Mouse (Mus musculus): ENCODE measurements around the gene Ica1.

Ica1 gene

DNA sequence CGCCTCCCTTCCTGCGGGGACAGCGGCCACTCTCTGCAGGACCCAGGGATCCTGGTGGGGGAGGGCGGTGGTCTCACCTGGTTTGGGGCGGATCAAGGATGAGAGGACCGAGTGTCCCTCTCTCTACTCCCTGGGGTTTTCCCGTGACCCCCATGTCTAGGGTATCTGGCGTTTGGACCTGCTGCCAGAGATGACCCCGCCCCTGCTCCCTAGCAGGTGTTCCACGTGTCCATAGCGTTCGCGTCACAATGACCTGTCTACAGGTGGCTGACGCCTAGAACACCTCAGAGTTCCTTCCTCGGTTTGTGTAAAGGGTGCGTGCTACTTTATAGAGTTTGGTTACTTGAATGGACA lies at the start of gene Ica1:
Ica1 (minus strand) TSS at position 193 of the 354 bp plus-strand sequence.
- peak; percentile 34; the same call in 1 of the 2 replicates for ATAC-seq (ENCODE audit: low TSS enrichment)

DNA sequence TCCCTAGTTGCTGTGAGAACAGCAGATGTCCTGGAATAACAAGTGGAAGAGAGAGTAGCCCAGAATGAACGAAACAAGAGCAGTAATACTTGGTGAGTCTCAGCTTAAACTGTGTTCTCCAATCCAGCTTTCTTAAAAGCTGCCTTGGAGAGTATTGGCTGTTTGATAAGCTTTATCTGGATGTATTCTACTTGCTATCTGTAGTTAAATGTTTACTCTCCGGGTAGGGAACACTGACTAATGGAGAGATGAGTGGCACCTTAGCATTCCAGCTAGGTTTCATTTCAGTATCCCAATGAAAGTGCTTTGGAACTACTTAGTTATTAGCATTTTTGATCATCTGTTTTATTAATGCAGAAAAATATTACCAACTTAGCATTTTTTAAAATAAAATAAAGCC lies 41.6 kb upstream of the Ica1 start:
- no peak for ATAC-seq (ENCODE audit: low TSS enrichment)

DNA sequence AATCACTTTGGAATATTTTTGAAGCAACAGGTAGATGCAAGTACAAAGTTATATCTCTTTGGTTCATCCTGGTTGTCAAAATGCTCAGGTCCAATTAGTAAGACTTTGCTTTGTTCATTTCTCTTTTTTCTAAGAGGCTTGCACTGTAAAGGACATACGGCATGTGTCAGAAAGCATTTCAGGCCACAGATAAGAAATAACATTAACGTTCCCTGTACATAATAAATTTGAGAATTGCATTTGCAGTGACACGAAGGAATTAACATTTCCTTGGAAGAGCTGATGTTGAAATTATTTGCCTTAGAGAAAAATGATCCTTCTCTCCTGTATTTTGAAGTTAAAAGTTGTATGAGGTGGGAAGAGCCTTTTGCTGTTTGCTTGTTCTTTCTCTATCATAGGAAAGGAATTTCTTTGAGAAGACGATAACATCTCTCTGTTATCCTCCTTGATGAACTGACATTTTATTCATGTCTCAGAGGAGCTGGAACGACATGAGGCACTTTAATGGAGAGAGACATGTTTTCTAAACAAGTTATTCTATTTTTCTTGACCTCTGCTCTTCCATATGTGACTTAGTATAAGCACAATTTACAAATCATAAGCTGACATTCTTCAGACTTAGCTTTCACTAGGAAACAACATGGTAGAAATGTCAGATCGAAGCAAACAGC lies 36.2 kb upstream of the Ica1 start:
- no peak for ATAC-seq (ENCODE audit: low TSS enrichment)

DNA sequence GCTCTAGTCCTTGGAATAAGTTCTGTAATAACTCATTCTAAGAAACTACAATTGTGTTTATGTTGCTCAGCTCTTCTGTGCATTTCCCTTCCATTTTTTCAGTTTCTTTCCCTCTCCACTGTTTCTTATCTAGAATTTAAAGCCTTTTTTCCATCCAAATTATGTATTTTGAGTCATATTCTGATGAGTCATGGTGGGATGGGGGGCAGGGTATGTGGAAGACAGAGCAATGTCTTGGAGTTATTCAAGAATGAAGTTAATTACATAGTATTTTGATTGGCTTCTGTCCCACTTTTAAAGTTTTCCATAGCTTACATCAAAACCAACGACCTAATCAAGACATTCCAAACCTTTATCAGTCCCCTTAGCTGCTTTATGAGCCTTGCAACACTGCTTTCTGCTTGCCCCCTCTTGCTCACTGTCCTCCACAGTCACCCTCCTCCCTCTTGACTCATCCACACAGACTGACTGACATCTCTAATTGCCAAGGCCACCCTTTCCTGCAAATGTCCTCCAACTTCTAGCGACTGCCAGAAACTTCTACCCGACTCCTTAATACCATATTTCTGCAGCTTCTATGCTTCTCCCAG lies 24.4 kb upstream of the Ica1 start:
- ATAC-seq (ENCODE audit: low TSS enrichment): no peak

DNA sequence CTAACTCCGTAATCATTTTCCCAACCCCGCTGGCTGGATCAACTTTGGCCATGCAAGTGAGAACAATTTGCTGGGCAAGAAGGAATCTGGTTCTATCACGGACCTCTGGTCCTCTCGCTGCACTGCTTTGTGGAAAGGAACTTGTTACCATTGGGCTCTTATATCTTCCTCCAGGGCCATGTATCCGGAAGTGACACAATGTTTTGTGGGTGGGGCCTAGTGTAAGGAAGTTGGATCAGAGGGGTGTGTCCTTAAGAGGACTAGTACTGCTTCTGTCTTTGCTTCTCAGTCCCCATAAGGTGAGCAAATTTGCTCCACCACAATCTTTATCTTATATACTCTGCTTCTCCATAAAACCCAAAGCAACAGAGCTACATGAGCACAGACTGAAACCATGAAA lies 14.1 kb upstream of the Ica1 start:
- ATAC-seq (ENCODE audit: low TSS enrichment): no peak

DNA sequence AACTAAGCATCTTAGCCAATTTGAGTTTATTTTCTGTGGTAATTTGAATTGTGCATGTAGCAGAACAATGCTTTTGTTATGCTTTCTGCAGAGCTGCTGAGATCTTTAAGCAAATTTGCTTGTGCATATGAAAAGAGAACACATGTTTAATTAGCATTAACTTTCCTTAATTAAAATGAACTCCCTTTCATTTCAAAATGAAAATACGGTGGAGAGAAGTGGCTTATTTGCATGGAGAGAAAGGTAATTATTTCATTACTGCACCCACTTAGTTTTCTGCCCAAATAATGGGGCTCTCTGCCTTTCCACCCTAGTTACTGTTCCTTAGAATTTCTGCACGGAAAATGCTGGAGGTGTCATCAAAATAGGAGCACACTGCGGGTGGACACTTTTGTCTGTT lies 13.5 kb upstream of the Ica1 start:
- no peak for ATAC-seq (ENCODE audit: low TSS enrichment)

DNA sequence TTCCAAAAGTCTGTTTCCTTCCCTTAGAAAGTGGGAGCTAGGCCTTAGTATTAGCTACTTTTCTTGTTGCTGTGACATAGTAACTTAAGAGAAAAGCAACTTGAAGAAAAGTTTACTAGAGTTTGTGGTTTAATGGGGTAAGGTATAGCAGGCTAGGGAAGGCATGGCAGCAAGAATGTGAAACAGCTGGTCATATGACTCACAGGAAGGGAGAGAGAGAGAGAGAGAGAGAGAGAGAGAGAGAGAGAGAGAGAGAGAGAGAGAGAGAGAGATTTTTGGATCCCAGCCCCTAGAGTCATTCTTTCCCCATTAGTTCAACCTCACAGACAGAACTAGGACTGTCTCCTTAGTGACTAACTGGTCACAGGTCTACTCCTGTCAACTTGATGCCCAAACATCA lies 2.3 kb upstream of the Ica1 start:
- ATAC-seq (ENCODE audit: low TSS enrichment): no peak

DNA sequence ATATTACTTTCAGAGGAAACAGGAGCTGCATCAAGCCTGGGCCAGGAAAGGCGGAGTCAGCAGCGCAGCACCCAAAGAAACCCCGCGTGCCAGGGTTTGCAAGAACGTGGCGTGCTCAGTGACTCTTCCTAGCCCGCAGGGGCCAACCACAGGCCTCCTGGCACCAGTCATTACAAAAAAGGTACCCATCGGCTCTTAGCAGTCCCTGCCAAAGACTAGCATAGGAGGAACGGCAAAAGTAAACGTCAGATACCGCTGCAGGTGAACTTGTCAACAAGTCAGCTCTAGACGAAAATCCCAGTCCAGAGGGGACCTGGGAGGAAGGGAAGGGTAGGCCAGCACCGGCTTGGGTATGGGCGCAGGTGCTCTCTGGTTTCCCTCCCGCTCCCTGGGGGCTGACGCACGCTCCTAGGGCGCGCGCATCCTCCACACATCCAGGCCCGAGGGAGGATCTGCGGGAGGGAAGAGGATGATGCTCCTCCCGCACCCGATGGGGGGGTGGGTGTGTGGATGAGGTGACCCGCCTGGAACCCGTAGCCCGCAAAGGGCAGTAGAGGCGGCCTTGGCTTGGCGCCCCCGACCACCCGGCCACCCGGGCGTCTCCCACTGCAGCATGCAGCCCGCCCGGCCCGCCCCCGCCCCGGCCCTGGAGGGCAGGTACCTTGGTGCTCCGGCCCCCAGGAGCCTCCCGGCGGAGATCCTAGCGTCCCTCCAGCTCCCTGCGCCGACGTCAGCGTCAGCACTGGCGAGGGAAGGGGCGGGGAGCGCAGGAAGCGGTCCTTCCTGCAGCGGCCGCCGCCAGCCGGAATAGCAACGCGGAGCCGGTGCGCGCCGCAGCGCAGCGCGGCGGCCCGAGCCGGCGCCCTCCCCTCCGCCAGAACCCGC lies 635 bp downstream of the Ica1 start:
- ATAC-seq (ENCODE audit: low TSS enrichment): peak; percentile 92

DNA sequence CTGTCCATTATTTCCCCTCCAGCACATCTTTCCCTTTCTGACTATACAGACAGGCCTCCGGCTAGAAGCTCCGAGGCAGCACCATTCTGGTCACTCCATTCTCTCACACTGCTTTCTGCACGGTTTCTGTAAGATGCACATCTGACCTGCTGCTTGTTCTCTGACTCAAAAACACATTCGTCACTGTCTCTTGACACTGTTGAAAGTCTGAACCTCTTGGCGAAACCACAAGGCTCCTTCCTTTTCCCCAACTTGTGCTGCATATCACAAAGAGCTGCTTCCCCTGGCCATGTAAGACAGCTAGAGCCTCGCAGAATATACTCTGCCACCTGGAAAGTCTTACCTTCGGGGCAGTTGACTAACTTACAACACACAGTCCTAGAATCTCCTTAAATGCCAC lies 6.7 kb downstream of the Ica1 start:
- ATAC-seq (ENCODE audit: low TSS enrichment): no peak

DNA sequence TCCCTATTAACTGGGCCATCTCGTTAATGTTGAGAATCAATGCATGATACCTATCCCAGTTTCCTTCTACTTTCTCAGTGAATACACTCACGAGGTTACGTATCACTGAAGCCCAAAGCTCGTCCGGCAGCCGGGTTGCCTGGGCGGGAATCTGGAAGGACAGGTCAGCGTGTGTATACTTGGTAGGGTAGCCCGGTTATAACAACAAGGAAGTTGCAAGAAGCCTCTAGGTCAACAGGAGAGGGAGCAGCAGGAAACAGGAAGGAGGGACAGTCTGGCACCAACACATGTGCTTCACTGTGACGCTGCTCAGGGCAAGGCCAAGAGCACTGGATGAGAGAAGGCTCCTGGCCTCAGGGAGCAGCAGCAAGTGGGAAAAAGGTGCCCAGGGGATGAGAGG lies 7.9 kb downstream of the Ica1 start:
- ATAC-seq (ENCODE audit: low TSS enrichment): no peak

DNA sequence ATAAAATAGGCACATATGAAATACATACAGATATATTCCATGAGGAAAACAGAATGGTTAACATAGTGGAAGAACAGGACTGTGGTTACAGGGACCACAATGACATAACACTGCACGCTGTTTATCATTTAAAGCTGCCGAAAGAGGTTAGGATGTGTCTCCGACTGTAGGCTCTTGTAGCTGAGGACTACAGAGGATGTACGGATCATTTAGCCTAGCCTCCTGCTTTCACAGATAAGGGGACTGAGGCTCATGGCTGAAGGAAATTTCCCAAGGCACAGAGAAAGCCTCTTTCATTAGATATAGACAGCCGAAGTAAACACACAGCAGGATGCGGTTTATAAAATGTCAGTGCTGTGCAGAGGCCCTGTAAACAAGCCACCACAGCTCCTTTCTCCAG lies 8.5 kb downstream of the Ica1 start:
- ATAC-seq (ENCODE audit: low TSS enrichment): no peak

DNA sequence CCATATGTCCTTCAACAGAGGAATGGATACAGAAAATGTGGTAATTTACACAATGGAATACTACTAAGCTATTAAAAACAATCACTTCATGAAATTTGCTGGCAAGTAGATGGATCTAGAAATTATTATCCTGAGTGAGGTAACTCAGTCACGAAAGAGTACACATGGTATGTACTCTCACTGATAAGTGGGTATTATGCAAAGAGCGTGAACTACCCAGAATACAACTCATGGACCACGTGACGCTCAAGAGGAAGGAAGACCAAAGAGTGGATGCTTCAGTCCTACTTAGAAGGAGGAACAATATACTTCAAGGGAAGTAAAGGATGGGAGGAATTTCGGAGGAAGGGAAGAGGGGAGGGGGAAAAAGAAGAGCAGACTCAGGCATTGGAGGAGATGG lies 11.6 kb downstream of the Ica1 start:
- no peak for ATAC-seq (ENCODE audit: low TSS enrichment)

DNA sequence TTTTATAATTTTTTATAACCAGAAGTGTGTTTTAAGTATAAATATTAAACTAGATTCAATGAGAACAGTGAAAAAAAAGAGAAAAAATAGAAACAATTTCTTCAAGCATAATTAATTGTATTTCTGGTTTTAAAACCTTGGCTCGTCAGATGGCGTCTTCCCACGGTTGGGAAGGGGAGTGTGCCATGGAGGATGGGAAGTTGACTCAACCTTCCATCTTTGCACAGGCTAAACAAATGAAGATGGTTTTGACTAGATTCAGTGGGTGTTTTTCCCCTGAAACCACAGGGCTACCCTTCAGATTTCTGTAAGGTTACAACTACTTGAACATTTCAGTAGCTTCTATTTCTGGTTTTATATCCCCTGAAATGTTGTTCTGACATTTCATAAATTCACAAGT lies 12.5 kb downstream of the Ica1 start:
- ATAC-seq (ENCODE audit: low TSS enrichment): 0 out of 2 replicates have a peak, but pooled peaks have one; percentile 13

DNA sequence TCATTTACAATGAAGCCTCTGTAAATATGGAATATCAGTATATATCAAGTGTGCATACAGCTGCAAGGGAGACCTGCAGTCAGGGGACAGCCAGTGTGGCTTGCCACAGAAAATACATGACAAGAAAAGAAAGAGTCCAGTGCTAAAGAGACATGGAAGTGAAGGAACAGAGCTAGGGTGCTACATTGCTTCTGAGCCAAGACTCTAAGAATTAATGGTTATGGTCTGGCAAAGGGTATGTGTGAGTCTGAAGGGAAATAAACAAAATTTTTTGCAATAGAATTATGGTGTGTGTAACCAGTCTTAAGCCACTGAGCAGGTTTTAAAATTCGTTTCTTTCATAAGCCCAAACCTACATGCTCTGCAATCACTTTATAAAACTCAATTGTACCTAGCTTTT lies 13.2 kb downstream of the Ica1 start:
- ATAC-seq (ENCODE audit: low TSS enrichment): no peak

DNA sequence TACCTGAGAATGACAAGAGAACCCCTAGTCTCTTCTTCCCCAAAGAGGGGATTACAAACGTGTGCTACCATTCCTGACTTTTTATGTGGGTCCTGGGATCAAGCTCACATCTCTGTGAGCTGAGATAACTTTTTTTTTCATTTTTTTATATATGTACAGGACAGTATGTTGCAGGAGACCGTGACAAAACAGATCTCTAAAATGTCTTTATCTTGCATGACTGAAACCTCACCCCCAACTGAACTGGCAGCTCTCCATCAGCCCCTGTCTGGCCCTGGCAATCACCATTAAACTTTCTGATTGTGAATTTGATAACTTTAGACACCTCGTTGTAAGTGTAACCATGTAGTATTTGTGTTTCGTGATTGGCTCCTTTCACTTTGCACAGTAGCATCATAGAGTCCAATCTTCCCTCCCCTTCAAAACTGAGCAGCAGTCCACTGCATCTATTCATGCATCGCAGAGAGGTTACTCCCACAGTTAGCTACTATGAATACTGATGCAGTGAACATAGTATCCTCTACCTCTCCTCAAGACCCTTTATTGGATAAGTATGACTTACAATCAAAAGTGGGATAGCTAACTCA lies 17.5 kb downstream of the Ica1 start:
- no peak for ATAC-seq (ENCODE audit: low TSS enrichment)

DNA sequence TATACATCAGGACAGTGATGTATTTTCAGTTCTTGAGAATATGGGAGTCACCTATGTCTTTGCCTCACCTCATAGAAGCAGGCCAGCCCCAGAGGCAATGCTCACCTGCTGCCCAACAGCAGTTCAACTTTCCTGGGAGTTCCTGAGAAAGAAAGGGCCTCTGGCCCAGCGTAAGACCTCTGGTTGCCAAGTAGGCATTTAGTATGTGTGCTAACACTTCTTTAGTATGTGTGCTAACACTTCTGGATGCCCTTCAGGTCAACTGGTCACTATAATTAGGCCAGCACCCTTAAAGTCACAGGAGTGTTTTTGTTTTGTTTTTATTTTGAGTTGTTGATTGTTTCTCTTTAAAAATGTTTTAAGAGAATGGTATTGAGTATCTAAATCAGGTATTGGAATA lies 18.4 kb downstream of the Ica1 start:
- ATAC-seq (ENCODE audit: low TSS enrichment): no peak

DNA sequence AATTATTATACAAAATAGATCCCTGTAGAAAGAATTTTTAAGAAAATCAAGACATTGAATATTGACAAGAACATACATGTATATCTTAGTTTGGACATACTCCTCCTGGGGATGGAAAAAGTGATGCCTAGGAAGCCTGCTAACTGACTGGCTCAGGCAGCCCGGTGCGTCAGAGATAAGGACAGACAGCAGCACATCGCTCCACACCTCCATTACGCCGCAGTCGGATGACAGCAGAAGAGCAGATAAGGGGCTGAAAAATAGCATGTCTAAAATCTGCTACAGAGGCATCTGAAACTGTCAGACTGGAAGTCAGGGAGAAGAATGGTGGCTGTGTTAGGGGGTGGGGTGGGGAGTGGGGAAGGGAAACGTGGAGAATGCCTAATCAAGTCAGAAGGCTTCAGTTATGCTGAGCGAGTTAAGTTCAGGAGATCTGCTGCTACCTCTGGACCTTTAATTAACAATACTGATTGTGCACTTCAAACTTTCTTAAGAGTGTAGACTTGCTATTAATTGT lies 22.5 kb downstream of the Ica1 start:
- ATAC-seq (ENCODE audit: low TSS enrichment): no peak

DNA sequence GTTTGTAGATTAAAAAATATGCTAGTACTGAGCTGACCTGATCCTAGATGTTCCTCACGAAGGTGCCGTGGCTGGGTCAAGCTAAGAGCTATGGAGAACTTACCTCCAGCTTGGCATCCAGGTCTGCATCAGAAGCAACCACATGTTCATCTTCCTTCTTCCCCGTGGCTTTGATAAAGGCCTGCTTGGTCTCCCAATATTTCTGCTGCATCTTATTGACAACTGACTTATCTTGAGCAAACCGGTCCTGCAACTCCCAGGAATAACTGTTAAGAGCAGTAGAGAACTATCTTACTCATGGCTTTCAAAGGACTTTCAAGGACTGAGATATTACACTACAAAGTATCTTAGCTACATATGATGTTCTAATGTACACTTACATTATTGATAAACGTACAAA lies 23.8 kb downstream of the Ica1 start:
- no peak for ATAC-seq (ENCODE audit: low TSS enrichment)

DNA sequence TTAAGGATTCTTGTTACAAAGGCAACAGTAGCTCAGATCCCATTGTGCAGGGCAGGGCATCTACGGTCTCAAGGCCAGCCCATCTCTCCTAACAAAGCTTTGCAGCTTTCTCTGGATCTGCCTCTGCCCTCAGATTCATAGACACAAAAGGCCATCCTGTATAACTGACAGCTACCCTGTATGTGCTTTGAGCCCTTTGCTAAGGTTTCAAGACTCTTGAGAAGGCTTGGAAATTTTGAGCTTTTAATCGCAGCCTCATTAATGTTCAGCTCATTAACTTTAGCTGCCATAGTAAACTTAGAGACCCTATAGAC lies 24.6 kb downstream of the Ica1 start:
- ATAC-seq (ENCODE audit: low TSS enrichment): no peak

DNA sequence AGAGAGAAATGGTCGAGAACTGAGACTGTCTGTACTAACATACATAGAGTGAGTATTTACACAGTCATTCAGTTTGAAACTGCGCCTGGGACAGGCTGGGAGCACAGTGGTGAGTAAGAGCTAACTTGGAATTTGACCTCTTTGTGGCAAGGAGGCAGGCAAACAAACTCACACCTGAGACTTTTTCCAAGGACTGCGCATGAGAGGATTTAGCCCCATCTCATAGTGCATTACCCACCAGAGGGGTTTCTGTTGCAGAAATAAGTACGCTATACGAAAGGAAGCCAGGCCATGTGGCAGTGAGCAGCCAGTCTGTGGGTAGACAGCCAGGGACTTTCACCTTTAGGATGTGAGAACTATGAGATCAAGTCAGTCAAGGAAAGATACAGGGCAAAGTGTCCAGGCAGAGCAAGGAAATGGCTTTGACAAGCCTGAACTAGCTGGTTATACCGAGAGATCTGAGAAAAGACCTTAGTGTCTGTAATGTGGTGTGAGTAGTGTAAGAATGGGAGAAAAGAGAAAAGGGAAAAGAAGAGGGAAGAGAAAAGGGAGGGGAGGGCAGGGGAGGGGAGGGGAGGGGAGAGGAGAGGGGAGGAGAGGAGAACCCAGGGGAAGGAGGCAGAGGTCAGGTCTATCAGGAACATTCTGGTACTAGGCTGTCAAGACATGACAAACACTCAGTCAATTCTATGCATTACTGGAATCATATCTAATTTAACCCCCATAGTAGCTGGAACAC lies 25.1 kb downstream of the Ica1 start:
- no peak for ATAC-seq (ENCODE audit: low TSS enrichment)

DNA sequence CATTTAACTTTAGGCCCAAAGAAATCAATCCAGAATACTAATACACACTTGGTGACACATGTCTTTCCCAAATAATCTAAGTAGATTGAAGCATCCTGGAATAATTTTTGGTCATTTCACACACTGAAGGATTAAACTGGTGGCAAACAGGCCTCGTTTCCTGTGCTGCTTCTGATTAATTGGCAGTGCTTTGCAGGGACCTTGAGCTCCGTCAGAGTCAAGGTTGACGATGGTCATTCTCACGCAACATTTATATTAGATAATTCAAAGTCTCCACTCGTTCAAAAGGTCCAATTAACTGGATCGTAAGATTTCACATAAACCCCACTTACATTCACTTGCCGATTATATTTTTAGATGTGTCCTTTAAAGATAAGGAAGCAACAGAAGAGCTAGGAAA lies 33.4 kb downstream of the Ica1 start:
- no peak for ATAC-seq (ENCODE audit: low TSS enrichment)

DNA sequence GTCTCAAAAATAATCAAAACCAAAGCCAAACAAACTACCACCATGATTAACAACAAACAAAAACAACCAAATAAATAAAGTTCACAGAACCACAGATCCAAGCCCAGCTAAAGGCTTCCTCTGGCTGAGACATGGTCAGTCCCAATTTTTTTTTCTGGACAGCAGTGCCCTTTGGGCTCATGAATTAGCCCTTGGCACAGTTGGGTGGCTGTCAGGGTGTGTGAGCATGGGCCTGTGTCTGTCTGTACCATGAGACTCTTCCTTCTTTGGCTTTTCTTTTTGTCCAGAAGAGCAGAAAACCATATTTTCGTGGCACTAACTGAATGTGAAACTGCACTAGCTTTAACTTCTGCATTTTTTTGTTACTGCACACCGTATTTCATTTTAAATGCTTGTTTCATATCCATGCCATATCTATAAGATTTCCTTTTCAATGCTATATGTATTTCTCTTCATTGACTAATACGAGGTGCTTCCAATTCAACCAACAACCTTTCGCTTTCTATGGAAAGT lies 34.0 kb downstream of the Ica1 start:
- ATAC-seq (ENCODE audit: low TSS enrichment): no peak
